Mouse (Mus musculus): ENCODE data around the gene Mgme1. TPM values are rescaled to one million over a fixed set of nuclear protein-coding genes. Genes with fewer than 3 reads are reported as not detected.

Gene Mgme1
- 16.5 and 17.7 TPM in 2 replicates for total RNA-seq (2015)
- 30.2 and 31.0 TPM in 2 replicates for total RNA-seq (2017)

GRCm38 (mm10) chr2:144270507-144271420, at the start of gene Mgme1, which contains the start of gene Snx5:
TSS of gene Mgme1 (plus strand) at chr2:144270663.
TSS of gene Snx5 (minus strand) at chr2:144270906.
- ATAC-seq (replicated peaks; ENCODE audit: poor library complexity), result peak; percentile 76

GRCm38 (mm10) chr2:144224351-144224750, 46.1 kb upstream of the Mgme1 start:
- ATAC-seq (replicated peaks; ENCODE audit: poor library complexity), result peak; percentile 53

DNA sequence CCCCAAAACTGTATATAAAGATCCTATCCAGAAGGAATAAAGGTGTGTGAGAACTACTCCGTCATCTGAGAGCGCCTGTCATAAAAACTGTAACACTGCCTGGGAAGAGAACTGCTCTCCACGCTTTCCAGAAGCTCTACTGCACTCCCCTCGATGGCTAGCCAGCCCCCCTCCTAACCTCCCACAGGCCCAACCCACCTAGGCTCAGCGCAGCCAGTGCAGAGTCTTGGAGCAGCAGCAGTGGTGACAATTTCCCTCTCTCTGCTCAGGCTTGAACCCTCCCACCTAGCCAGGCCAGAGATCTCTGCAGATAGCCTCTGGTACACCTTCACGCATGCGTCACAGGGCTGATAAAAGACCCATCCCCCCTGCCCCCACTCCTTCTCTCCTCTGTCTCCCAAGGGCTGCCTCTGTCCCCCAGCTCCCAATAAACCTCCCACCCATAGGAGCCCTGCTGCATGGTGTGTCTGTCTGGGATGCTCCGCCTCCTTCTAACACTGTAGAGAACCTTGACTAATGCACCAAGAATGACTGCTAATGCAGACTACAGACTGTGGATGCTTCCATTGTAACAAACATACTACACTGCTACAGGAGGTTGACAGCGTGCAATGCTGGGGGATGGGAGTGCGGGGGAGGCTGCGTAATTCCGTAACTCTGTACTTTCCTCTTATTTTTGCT, 43.4 kb upstream of the Mgme1 start:
- no peak for ATAC-seq (replicated peaks; ENCODE audit: poor library complexity)

DNA sequence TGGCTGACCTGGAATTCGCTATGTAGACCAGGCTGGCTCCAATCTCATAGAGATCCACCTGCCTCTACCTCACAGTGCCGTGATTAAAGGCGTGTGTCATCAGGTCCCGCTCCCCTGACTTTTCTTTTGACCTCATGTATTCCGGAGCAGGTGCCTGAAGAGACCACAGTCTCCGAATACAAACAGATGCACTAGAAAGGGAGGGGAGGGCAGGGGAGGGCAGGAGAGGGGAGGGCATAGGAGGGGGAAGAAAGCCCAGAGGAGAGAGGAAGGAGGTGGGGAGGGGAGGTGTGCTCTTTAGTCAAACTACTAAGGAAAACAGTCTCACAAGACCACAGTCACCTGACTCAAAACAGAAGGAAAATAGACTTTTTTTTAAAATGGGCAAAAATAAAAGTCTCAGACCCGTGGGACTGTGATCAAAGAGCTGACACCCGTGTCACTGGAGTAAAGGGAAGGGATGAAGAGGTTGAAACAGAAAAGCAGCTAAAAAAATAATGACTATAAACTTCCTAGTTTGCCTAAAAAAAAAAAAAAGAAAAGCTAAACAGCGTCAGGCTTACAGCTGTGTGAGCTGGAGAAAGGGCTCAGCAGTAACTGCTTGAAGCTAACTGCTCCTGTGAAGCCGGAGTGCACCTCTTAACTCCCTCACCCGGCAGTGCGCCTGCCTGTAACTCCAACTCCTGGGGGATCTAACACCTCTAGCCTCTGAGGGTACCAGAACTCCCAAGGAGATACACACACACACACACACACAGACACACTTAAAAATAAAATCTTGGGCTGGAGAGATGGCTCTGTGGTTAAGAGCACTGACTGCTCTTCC, 41.7 kb upstream of the Mgme1 start:
- ATAC-seq (replicated peaks; ENCODE audit: poor library complexity), result 0 out of 2 replicates have a peak, but pooled peaks have one; percentile 4

DNA sequence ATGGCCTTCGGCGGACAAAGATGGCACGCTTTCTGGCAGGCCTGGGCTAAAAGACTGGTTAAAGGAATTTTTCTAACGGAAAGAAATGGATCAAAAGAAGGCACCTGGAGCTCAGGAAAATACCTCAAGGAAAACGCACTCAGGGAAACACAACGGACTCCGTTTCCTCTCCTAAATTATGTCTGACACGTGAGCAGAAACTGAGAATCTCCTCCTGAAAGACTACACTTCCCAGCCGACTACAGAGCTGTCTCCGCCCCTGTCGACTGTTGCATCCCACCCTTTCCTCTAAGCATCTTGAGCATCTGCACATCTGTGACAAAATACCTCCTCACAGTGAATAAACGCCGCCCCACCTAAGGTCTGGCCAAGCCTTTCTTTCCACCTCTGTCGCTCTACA, 40.8 kb upstream of the Mgme1 start:
- ATAC-seq (replicated peaks; ENCODE audit: poor library complexity), result peak; percentile 18; the same call in 1 of the 2 replicates

GRCm38 (mm10) chr2:144230498-144230897, 40.0 kb upstream of the Mgme1 start:
- ATAC-seq (replicated peaks; ENCODE audit: poor library complexity), result peak; percentile 60

GRCm38 (mm10) chr2:144231115-144231514, 39.3 kb upstream of the Mgme1 start:
- peak; percentile 72 for ATAC-seq (replicated peaks; ENCODE audit: poor library complexity)

DNA sequence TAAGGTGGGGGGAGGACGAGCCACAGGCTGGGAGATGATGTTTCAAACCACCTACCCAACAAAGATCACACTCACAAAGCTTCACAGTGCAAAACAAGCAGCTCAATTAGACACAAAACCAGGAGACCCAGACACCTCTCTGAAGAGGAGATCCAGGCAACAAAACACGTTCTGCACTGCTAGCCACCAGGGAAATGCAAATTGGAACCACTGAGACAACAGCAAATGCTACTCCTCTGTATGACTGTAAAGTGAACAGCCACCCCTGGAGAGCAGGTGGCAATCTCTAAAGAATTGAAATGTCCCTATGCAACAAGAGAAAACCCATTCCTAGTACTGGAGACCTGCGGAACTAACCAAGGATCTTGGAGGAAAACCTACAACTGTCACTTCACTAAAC, 36.9 kb upstream of the Mgme1 start:
- no peak for ATAC-seq (replicated peaks; ENCODE audit: poor library complexity)

- ATAC-seq (replicated peaks; ENCODE audit: poor library complexity), result no peak
Observed at GRCm38 (mm10) chr2:144235776-144236175, 34.7 kb upstream of the Mgme1 start.

DNA sequence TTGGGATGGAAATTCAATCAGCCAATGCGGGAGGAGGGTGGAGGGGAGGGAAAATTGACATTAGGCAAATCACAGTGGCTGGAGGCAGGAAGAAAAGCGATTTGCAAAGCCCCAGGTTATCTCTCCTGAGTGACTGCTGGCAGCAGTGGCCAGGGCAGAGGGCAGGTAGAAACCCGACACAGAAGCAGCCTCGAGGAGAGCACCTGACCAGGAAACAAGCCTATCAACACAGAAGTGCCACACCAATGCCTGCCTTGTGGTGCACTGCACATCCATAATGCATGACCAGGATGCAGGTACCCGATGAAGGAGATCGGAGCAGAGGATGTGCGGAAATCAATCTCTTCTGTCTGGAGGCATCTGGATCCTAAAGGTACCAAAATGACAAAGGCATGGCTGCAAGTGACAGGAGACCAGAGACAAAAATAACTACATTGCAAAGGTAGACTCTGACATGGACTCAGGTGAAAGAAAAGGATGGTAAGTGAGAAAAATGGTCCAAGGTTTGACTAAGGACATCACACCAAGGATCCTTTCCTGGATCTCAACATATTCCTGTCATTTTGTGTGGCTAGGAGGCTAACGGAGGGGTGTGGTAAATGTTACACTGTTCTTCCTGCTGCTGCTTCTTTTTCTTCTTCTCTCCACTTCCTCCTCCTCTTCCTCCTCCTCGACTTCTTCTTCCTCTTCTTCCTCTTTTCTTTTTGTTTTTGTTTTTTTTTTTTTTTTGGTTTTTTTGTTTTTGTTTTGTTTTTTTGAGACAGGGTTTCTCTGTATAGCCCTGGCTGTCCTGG, 33.5 kb upstream of the Mgme1 start:
- peak; percentile 52; the same call in 1 of the 2 replicates for ATAC-seq (replicated peaks; ENCODE audit: poor library complexity)

DNA sequence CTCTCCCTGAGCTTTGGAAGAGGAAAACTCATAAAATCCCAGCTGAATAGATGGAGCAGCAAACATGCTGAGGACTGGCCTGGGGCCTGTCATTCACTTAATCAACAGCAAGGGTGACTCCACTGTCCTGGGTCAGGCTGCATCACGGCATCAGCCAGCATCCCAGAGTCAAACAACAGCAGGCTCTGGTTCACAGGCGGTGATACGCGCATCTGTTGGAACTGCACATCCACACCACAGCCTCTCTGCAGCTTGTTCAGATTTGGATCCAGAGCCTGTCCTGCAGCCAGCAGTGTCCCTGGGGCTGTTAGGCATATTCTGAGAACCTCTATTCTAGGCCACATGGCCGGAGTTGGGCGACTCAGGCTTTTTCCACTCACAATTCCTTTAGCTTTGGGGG, 32.1 kb upstream of the Mgme1 start:
- ATAC-seq (replicated peaks; ENCODE audit: poor library complexity), result no peak

DNA sequence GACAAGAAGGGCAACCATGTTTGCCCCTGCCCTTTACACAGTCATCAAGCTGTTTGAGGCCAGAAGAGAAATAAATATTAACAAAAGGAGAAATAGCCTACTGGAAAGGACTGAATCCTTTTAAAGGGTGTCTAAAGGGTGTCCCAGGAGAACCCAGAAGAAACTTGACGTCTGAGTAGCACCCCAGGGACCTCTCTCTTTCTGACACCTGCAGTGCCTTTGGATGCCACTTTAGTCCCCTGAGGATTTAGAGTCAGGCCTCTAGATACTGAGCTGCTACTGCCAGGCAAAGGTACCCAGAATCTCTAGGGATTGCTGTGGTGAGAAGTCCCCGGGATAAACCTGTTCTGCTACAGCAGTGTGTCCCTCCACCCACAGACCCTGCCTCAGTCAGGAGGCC, 31.1 kb upstream of the Mgme1 start:
- no peak for ATAC-seq (replicated peaks; ENCODE audit: poor library complexity)

DNA sequence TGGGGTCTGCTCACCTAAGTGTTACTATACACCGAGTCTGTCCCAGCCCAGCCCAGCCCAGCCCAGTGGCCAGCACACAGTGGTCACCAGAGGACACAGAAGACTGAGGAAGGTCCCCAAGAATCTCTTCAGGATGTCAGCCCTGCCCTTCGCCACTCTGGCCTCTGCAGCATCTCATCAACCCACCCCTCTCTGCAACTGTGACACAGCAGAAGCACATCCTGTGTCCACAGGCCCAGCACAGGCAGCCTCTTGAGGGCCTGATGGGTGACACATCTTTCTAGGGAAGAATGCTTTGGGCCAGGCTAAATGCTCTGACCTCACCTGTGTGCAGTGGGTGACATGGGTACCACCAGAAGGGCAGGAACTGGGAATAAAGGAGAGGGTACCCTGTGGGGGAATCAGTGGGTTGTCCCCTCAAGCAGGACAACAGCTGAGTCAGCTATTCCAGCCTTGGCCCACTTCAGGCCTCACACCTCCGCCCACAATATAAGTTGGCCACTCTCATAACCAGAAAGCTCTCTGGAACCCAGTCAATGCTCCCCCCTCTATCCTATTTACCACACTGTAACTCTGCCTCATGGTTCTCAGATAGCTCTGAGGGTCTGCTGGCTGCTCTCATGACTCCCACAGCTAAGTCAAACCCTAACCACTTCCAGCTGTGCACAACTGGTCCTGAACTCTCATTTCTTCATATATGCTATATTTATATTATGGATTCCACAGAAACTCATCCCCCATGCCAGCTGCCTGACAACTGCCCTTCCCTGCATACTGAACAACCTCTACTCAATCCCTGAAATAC, 30.2 kb upstream of the Mgme1 start:
- no peak for ATAC-seq (replicated peaks; ENCODE audit: poor library complexity)

GRCm38 (mm10) chr2:144245464-144245863, 25.0 kb upstream of the Mgme1 start:
- peak; percentile 70 for ATAC-seq (replicated peaks; ENCODE audit: poor library complexity)

GRCm38 (mm10) chr2:144246270-144246669, 24.2 kb upstream of the Mgme1 start:
- ATAC-seq (replicated peaks; ENCODE audit: poor library complexity), result no peak

DNA sequence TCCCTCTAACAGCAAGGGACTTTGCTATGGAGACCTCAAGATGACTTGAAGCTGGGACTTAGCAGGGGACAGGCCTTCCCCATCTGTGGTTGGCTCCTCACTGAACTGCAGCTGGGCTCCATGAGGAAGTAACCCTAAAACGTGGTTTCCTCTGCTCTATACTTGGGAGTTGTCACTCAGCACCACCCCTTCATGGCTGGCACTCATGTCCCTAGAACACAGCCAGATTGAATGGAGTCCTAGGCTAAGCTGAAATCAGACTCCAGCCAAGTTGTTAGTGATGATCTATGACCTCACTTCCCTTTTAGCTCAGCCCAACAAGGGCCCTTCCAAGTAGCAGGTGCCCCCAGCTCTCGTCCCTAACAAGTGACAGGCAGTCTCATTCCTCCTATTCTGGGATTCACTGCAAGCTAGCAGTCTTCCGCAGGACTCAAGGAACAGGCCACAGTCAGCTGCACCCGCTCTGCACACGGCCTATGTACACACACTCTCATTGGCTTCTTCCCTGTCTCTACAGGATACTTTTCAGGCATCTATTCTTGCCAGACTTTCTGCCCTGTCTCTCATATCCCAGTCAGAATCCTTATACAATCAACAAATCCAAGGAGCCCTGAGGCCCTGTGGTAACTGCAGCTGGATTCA, 23.0 kb upstream of the Mgme1 start:
- ATAC-seq (replicated peaks; ENCODE audit: poor library complexity), result peak; percentile 67

- ATAC-seq (replicated peaks; ENCODE audit: poor library complexity), result no peak
Observed at GRCm38 (mm10) chr2:144248613-144249376, 21.7 kb upstream of the Mgme1 start.

GRCm38 (mm10) chr2:144250111-144250510, 20.4 kb upstream of the Mgme1 start:
- no peak for ATAC-seq (replicated peaks; ENCODE audit: poor library complexity)
